Mouse (Mus musculus) thymus, adult 2 months (tissue): Measurements from ENCODE around the gene Srrd. TPM values are rescaled to one million over a fixed set of nuclear protein-coding genes. Genes with fewer than 3 reads are reported as not detected.

Source experiments
- DNase-seq: peaks from one replicate; pipeline ENCODE4 v3.0.0; 2021
- H3K27ac ChIP-seq: fragments of 200-500 bp; 2 replicates; pipeline ENCODE4 v1.5.1; 2012; ENCODE audit warnings: low read length, control low read depth; ENCODE audit not compliant: control insufficient read depth, insufficient read depth
- H3K27me3 ChIP-seq: fragments of 200-500 bp; 2 replicates; pipeline ENCODE4 v1.6.1; 2012; ENCODE audit warnings: mild to moderate bottlenecking, low read length, moderate library complexity, mixed read lengths; ENCODE audit not compliant: control insufficient read depth, insufficient read depth
- H3K36me3 ChIP-seq: fragments of 200-500 bp; 2 replicates; pipeline ENCODE4 v1.6.1; 2012; ENCODE audit warnings: mild to moderate bottlenecking, low read length, moderate library complexity; ENCODE audit not compliant: control insufficient read depth, insufficient read depth
- H3K4me1 ChIP-seq: fragments of 200-500 bp; replicated peaks from 2 replicates; pipeline ENCODE4 v1.6.1; 2012; ENCODE audit warnings: low read length; ENCODE audit not compliant: control insufficient read depth, insufficient read depth
- H3K4me3 ChIP-seq: fragments of 200-500 bp; 2 replicates; pipeline ENCODE4 v1.5.1; 2012; ENCODE audit warnings: mild to moderate bottlenecking, low read length, control low read depth, moderate library complexity; ENCODE audit not compliant: control insufficient read depth, insufficient read depth
- CTCF ChIP-seq: fragments of 200-500 bp; IDR thresholded peaks from 2 replicates; pipeline ENCODE4 v1.5.1; 2012; ENCODE audit warnings: mild to moderate bottlenecking, control low read depth, low read length, moderate library complexity, borderline replicate concordance; ENCODE audit not compliant: control insufficient read depth, poor library complexity, insufficient read depth; ENCODE audit errors: extremely low read depth
- POLR2A ChIP-seq: fragments of 200-500 bp; IDR thresholded peaks from 2 replicates; pipeline ENCODE4 v1.6.1; 2012; ENCODE audit warnings: mild to moderate bottlenecking, low read length, control low read depth, moderate library complexity; ENCODE audit not compliant: control insufficient read depth, poor library complexity, insufficient read depth; ENCODE audit errors: extremely low read depth
- WGBS: fragments of 180-500 bp; shearing (Covaris S2); methylation state at CpG from one replicate; pipeline ENCODE4 v1.1.7; 2018; 5-methylcytosine and 5-hydroxymethylcytosine counted together
- polyA plus RNA-seq: library from polyadenylated mRNA; depleted of rRNA; stranded (reverse); fragments of >200 nt; gene quantifications from 2 replicates; pipeline ENCODE4 v1.2.3, GENCODE M21; 2012

The Srrd gene
- polyA plus RNA-seq, 1 experiment, result 64.4 TPM

DNA sequence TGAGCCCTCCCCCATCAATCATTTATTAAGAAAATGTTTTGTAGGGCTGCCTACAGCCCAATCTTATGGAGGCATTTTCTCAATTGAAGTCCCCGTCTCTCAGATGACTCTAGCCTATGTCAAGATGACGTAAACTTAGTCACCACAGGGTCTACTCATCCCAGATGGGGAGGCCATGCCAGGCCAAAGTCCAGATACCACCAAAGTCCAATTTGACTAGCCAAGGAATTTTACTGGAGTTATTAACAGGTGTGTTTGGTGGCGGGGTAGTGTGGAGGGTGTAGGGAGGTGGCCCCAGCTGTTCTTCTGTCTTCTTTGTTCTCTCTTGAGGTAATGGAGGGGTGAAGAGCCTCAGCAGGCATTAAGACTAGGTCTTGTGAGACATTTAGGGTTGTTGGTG, 17.2 kb upstream of the Srrd start:
- no peak overlapping the region for H3K4me3 ChIP-seq
- H3K27ac ChIP-seq, result no peak overlapping the region
- 93% methylated on average over 3 of the region's 3 CpGs for WGBS
- no peaks in the 10 kb centered on the region for H3K4me1 ChIP-seq
- DNase-seq, result no peak
- no peaks in the 10 kb centered on the region for H3K27me3 ChIP-seq
- TF ChIP-seq POLR2A (no peak), CTCF (no peak)
- H3K36me3 ChIP-seq, result no peaks in the 10 kb centered on the region; the same call in 1 of the 2 replicates

GRCm38 (mm10) chr5:112359520-112359919, 16.7 kb upstream of the Srrd start:
- Histone ChIP-seq H3K27ac (no peak overlapping the region), H3K36me3 (no peaks in the 10 kb centered on the region; the same call in 1 of the 2 replicates), H3K4me3 (no peak overlapping the region), H3K4me1 (no peaks in the 10 kb centered on the region), H3K27me3 (no peaks in the 10 kb centered on the region)
- TF ChIP-seq POLR2A, result no peak
- no peak for TF ChIP-seq CTCF
- DNase-seq, result no peak
- WGBS, result 33% methylated on average over 4 of the region's 4 CpGs

- Histone ChIP-seq H3K27me3 (no peaks in the 10 kb centered on the region), H3K27ac (no peak overlapping the region), H3K4me1 (no peaks in the 10 kb centered on the region), H3K4me3 (no peak overlapping the region), H3K36me3 (no peaks in the 10 kb centered on the region; the same call in 1 of the 2 replicates)
- TF ChIP-seq CTCF (no peak), POLR2A (no peak)
- no peak for DNase-seq
- WGBS, result 94% methylated on average over 9 of the region's 9 CpGs
Observed at GRCm38 (mm10) chr5:112356322-112356721, 13.5 kb upstream of the Srrd start.

- Histone ChIP-seq H3K27ac (no peak within 1 kb of the TSS), H3K4me3 (no peak within 1 kb of the TSS), H3K36me3 (no peaks in the 10 kb centered on the region; the same call in 1 of the 2 replicates), H3K27me3 (no peaks in the 10 kb centered on the region), H3K4me1 (no peaks in the 10 kb centered on the region)
- TF ChIP-seq CTCF (no peak), POLR2A (no peak)
- 85% methylated on average over 13 of the region's 13 CpGs for WGBS
- no peak for DNase-seq
Observed at GRCm38 (mm10) chr5:112355910-112356309, 13.1 kb upstream of the Srrd start, which contains the start of gene Gm6583. Gm6583 (minus strand) TSS chr5:112356033.

- DNase-seq, result no peak
- 87% methylated on average over 6 of the region's 6 CpGs for WGBS
- no peaks in the 10 kb centered on the region; the same call in 1 of the 2 replicates for H3K36me3 ChIP-seq
- H3K4me3 ChIP-seq, result no peak overlapping the region
- H3K27ac ChIP-seq, result no peak overlapping the region
- no peaks in the 10 kb centered on the region for H3K27me3 ChIP-seq
- TF ChIP-seq POLR2A (no peak), CTCF (no peak)
- no peaks in the 10 kb centered on the region for H3K4me1 ChIP-seq
Observed at GRCm38 (mm10) chr5:112355493-112355892, 12.7 kb upstream of the Srrd start.

DNA sequence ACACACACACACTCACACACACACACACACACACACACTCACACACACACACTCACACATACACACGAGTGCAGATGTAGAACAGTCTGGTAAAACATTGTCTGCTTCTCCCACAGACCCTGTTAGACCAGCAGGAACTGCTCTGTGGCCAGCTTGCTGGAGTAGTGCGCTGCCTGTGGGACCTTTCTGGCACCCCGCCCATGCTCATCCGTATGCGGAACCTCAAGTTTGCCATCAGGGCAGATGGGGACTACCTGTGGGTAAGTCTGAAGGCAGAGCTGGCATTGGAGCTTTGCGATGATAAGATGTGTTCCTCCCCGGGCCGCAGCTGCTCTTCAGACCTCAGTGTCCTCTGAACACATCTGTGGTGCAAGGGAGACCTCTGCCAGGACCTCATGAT, 6.3 kb upstream of the Srrd start:
- WGBS, result 92% methylated on average over 8 of the region's 8 CpGs
- Histone ChIP-seq H3K4me3 (no peak overlapping the region), H3K27me3 (no peaks in the 10 kb centered on the region), H3K27ac (no peak overlapping the region), H3K4me1 (peaks cover 2% of the 10 kb centered on the region; the same call in 1 of the 2 replicates), H3K36me3 (no peaks in the 10 kb centered on the region)
- no peak for TF ChIP-seq CTCF
- TF ChIP-seq POLR2A, result no peak
- no peak for DNase-seq
